Comparison of ENCODE assay signal across 21 mouse cellular contexts in the genomic region with DNA sequence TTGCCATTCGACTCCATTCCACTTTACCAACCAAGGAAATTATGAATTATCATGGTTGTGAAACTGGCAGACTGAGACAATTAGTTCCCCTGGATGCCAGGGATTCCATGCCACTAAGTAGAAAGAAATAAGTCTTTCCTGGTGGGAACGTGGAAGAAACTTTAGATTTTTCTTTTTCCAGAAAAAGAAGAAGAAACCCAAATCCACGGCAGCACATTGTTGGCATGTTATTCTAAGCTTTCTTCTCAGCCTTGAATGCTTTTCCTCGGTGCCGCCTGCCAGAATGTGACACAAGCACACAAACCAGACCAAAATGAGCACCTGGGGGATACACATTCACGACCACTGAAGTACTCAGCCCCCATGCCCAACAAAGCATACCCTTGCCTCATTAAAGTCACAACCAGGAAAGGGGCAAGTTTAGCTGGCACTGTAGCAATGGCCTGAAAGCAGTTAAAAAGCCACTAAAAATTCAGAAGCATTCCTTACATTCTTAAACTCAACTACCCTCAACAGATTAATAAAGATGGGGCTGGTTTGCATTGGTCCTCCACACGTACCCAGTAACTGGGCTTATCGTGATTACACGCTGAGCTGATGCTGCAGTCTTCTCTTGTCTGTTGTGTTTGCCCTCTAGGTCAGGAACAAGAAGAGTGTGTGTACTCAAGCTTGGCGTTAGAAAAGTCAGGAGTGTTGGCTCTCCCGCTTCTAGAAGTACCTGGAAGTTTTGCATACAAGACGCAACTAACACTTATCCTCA.
DNase-seq lines count a peak whose midpoint lies in the region; ATAC-seq and TF ChIP-seq lines count a peak whose summit lies in the region.
"Had no signal": no experiment of that assay in that cellular context is flagged by ENCODE, and none has a peak within 500 bp of the region (broad histone marks: within the 10 kb centered on the region; RNA-seq: fewer than 3 reads in every experiment).

No protein-coding gene starts in this region.

- WGBS in hindbrain, embryonic 14.5 days, result 75% methylated on average over 12 of the region's 12 CpGs
- 71% methylated on average over 12 of the region's 12 CpGs for WGBS in hindbrain, embryonic 12.5 days
- WGBS in limb, embryonic 12.5 days, result 49% methylated on average over 12 of the region's 12 CpGs
- WGBS in limb, embryonic 10.5 days, result 88% methylated on average over 12 of the region's 12 CpGs
- WGBS in limb, embryonic 13.5 days, result 37% methylated on average over 12 of the region's 12 CpGs

- H3K4me3 ChIP-seq in hindbrain, embryonic 14.5 days (replicated peaks; ENCODE audit: low read length), result no peak overlapping the region
- H3K4me3 ChIP-seq in hindbrain, embryonic 12.5 days, result no peak overlapping the region
- no peak overlapping the region for H3K4me3 ChIP-seq in limb, embryonic 12.5 days (replicated peaks)
- no peak overlapping the region for H3K4me3 ChIP-seq in limb, embryonic 10.5 days
- H3K4me3 ChIP-seq in limb, embryonic 13.5 days, result no peak overlapping the region
- H3K4me3 ChIP-seq in gastrocnemius, adult 2 months, result no peak overlapping the region
- H3K4me3 ChIP-seq: forebrain, embryonic 12.5 days; heart, adult 2 months; heart, embryonic 15.5 days; hindbrain, embryonic 15.5 days had no signal

- H3K27me3 ChIP-seq in hindbrain, embryonic 14.5 days (ENCODE audit: control insufficient read depth, insufficient read depth, low read length), result no peaks in the 10 kb centered on the region
- no peaks in the 10 kb centered on the region for H3K27me3 ChIP-seq in hindbrain, embryonic 12.5 days
- no peaks in the 10 kb centered on the region for H3K27me3 ChIP-seq in limb, embryonic 12.5 days
- H3K27me3 ChIP-seq in limb, embryonic 10.5 days (ENCODE audit: low read depth, poor library complexity, severe bottlenecking), result no peaks in the 10 kb centered on the region
- no peaks in the 10 kb centered on the region for H3K27me3 ChIP-seq in limb, embryonic 13.5 days
- H3K27me3 ChIP-seq: forebrain, embryonic 12.5 days; heart, embryonic 15.5 days; hindbrain, embryonic 15.5 days had no signal

- no peak overlapping the region for H3K27ac ChIP-seq in hindbrain, embryonic 14.5 days
- H3K27ac ChIP-seq in hindbrain, embryonic 12.5 days, result no peak overlapping the region
- peak overlapping the region; percentile 53; the same call in 1 of the 2 replicates for H3K27ac ChIP-seq in limb, embryonic 12.5 days
- H3K27ac ChIP-seq in limb, embryonic 10.5 days, result no peak overlapping the region
- H3K27ac ChIP-seq in limb, embryonic 13.5 days, result peak overlapping the region; percentile 22; the same call in 1 of the 2 replicates
- no peak overlapping the region for H3K27ac ChIP-seq in gastrocnemius, adult 2 months
- H3K27ac ChIP-seq: forebrain, embryonic 12.5 days; heart, adult 2 months; heart, embryonic 15.5 days; hindbrain, embryonic 15.5 days had no signal

- no peaks in the 10 kb centered on the region for H3K4me1 ChIP-seq in hindbrain, embryonic 14.5 days (replicated peaks; ENCODE audit: control insufficient read depth, insufficient read depth, low read length)
- H3K4me1 ChIP-seq in hindbrain, embryonic 12.5 days, result no peaks in the 10 kb centered on the region
- H3K4me1 ChIP-seq in limb, embryonic 12.5 days (replicated peaks), result peaks cover 18% of the 10 kb centered on the region
- peaks cover 5% of the 10 kb centered on the region; the same call in 1 of the 2 replicates for H3K4me1 ChIP-seq in limb, embryonic 10.5 days
- H3K4me1 ChIP-seq in limb, embryonic 13.5 days, result peaks cover 14% of the 10 kb centered on the region
- H3K4me1 ChIP-seq: forebrain, embryonic 12.5 days; heart, embryonic 15.5 days; hindbrain, embryonic 15.5 days had no signal

- intact Hi-C loops in gastrocnemius, adult 2 months (cut with DNase I), result no loop called here

- DNase-seq in hindbrain, embryonic 14.5 days (ENCODE audit: low spot score), result peak; percentile 4
- no peak for DNase-seq in limb, embryonic 10.5 days (ENCODE audit: low spot score)
- no peak for DNase-seq in gastrocnemius, adult 2 months
- no peak for DNase-seq in adrenal gland, adult 18-20 months (ENCODE audit: low spot score in 2 of 2)
- no peak for DNase-seq in adrenal gland, postnatal 4 days (ENCODE audit: low spot score in 2 of 2)
- DNase-seq: adrenal gland, adult 8-10 months; adrenal gland, postnatal 36 days; cerebellum, adult 11 months; cerebellum, adult 8-10 months; cerebellum, postnatal 25 days; gastrocnemius, postnatal 14 days; heart, adult 2 months; heart, postnatal 14 days had no signal

- no peaks in the 10 kb centered on the region for H3K9me3 ChIP-seq in hindbrain, embryonic 14.5 days (ENCODE audit: control insufficient read depth, low read length)
- H3K9me3 ChIP-seq in hindbrain, embryonic 12.5 days (replicated peaks), result no peaks in the 10 kb centered on the region
- no peaks in the 10 kb centered on the region for H3K9me3 ChIP-seq in limb, embryonic 12.5 days
- H3K9me3 ChIP-seq in limb, embryonic 10.5 days (replicated peaks), result no peaks in the 10 kb centered on the region
- no peaks in the 10 kb centered on the region for H3K9me3 ChIP-seq in limb, embryonic 13.5 days
- H3K9me3 ChIP-seq: forebrain, embryonic 12.5 days; heart, embryonic 15.5 days; hindbrain, embryonic 15.5 days had no signal

- no peak overlapping the region for H3K9ac ChIP-seq in hindbrain, embryonic 14.5 days
- H3K9ac ChIP-seq in hindbrain, embryonic 12.5 days, result no peak overlapping the region
- no peak overlapping the region for H3K9ac ChIP-seq in limb, embryonic 12.5 days (replicated peaks)
- no peak overlapping the region for H3K9ac ChIP-seq in limb, embryonic 13.5 days
- H3K9ac ChIP-seq: forebrain, embryonic 12.5 days; heart, embryonic 15.5 days; hindbrain, embryonic 15.5 days had no signal

- no peaks in the 10 kb centered on the region for H3K36me3 ChIP-seq in hindbrain, embryonic 14.5 days (replicated peaks; ENCODE audit: control insufficient read depth, insufficient read depth)
- H3K36me3 ChIP-seq in hindbrain, embryonic 12.5 days, result no peaks in the 10 kb centered on the region
- no peaks in the 10 kb centered on the region for H3K36me3 ChIP-seq in limb, embryonic 12.5 days
- H3K36me3 ChIP-seq in limb, embryonic 10.5 days, result no peaks in the 10 kb centered on the region
- H3K36me3 ChIP-seq in limb, embryonic 13.5 days, result no peaks in the 10 kb centered on the region
- H3K36me3 ChIP-seq: forebrain, embryonic 12.5 days; heart, embryonic 15.5 days; hindbrain, embryonic 15.5 days had no signal

- no peak for TF ChIP-seq CTCF in gastrocnemius, adult 2 months (IDR thresholded peaks at IDR 0.05)

- ATAC-seq in hindbrain, embryonic 14.5 days (ENCODE audit: low FRiP score), result no peak
- no peak for ATAC-seq in hindbrain, embryonic 12.5 days (ENCODE audit: low FRiP score)
- peak; percentile 75; the same call in 1 of the 2 replicates for ATAC-seq in limb, embryonic 12.5 days (ENCODE audit: insufficient number of reproducible peaks, insufficient read depth, low FRiP score, low TSS enrichment, low read depth)
- ATAC-seq in limb, embryonic 13.5 days (ENCODE audit: low FRiP score, low read depth), result peak; percentile 84
- ATAC-seq: forebrain, embryonic 16.5 days had no signal

- no peak overlapping the region for H3K4me2 ChIP-seq in hindbrain, embryonic 14.5 days (replicated peaks)
- no peak overlapping the region for H3K4me2 ChIP-seq in hindbrain, embryonic 12.5 days (replicated peaks)
- H3K4me2 ChIP-seq in limb, embryonic 12.5 days, result peak overlapping the region; percentile 17; the same call in 1 of the 2 replicates
- H3K4me2 ChIP-seq in limb, embryonic 13.5 days (replicated peaks), result peak overlapping the region; percentile 30
- H3K4me2 ChIP-seq: forebrain, embryonic 12.5 days; heart, embryonic 11.5 days; heart, embryonic 15.5 days; hindbrain, embryonic 15.5 days had no signal

Comparison
In these comparisons a context has a peak if more than half of its experiments do, and no peak if none do; other contexts are left out.
1. H3K27ac ChIP-seq: peak in limb, embryonic 12.5 days (single experiment) and limb, embryonic 13.5 days (single experiment); none in hindbrain, embryonic 14.5 days (single experiment), hindbrain, embryonic 12.5 days (single experiment), limb, embryonic 10.5 days (single experiment) and gastrocnemius, adult 2 months (single experiment).
2. ATAC-seq: peak in limb, embryonic 12.5 days (single experiment) and limb, embryonic 13.5 days (single experiment); none in hindbrain, embryonic 14.5 days (single experiment) and hindbrain, embryonic 12.5 days (single experiment).
3. H3K4me2 ChIP-seq: peak in limb, embryonic 12.5 days (single experiment) and limb, embryonic 13.5 days (single experiment); none in hindbrain, embryonic 14.5 days (single experiment) and hindbrain, embryonic 12.5 days (single experiment).